Mouse (Mus musculus) neutrophil, adult 59 days (primary cell): Measurements from ENCODE around the gene Crybg1. TPM values are rescaled to one million over a fixed set of nuclear protein-coding genes. Genes with fewer than 3 reads are reported as not detected.

Experiments used
- total RNA-seq, 2 experiments: library from RNA; stranded (reverse); gene quantifications; 1 replicate in 1 of 2; 2 replicates in 1 of 2; pipeline ENCODE4 v1.2.4; 2023

Gene Crybg1
- 10 to 100 TPM; 27.3 to 32.0 TPM for total RNA-seq

GRCm38 (mm10) chr10:44148337-44149317 is at the start of gene Crybg1:
Crybg1 (minus strand) TSS chr10:44148853.

GRCm38 (mm10) chr10:43901578-43902194 is 247.0 kb downstream of the Crybg1 start, which contains the start of the genes Qrsl1 and Rtn4ip1:
Qrsl1 (minus strand) TSS chr10:43901745.
Rtn4ip1 (plus strand) TSS chr10:43901807.

Other genes starting within 250 kb of the Crybg1 start
- 1 to 10 TPM; 3.5 to 5.5 TPM for gene Qrsl1, start 247.1 kb downstream of the Crybg1 start, total RNA-seq
- 1 to 10 TPM; 4.8 to 5.5 TPM for gene Rtn4ip1, start 247.0 kb downstream of the Crybg1 start, total RNA-seq
- 10 to 100 TPM; 21.2 to 24.0 TPM for gene Atg5, start 119.5 kb upstream of the Crybg1 start, total RNA-seq